Mouse (Mus musculus) stomach, postnatal 0 days (tissue): Measurements from ENCODE around the gene Mef2a.

ENCODE experiments used
- CTCF ChIP-seq: IDR thresholded peaks from 2 replicates; pipeline ENCODE4 v1.5.1; 2016; ENCODE audit warnings: antibody characterized with exemption, low read depth, mild to moderate bottlenecking, moderate library complexity
- EP300 ChIP-seq: optimal IDR thresholded peaks from 2 replicates; pipeline ENCODE3; 2016; ENCODE audit warnings: antibody characterized with exemption

DNA sequence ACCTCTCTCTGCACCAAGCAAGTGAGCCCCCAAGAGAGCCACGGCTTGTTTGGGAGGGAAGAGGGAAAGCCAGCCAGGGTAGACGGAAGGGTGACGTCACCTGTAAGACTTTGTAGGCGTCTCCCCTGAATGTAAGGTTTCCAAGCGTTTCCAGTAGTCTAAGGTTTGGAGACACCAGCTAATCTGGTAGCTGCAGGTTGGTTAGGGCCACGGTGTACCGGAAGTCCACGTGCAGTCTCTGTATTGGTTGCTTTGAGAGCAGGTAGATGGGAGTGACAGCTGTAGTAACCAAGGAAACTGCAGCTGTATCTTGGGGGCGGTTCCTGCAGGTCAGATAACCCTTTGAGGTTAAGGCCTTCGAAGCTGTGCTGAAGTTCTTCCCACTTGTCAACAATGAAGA lies 166.2 kb downstream of the Mef2a start:
- TF ChIP-seq CTCF (no peak), EP300 (no peak)
